Mouse (Mus musculus) midbrain, embryonic 13.5 days (tissue): ENCODE data around the gene Tmcc3. TPM values are rescaled to one million over a fixed set of nuclear protein-coding genes. Genes with fewer than 3 reads are reported as not detected.

ENCODE experiments used
- ATAC-seq: fragments of 200-750 bp; cut with Nextera tagmentation; 2 replicates; pipeline ENCODE4 v1.8.0; 2017; ENCODE audit warnings: mild to moderate bottlenecking, moderate TSS enrichment, moderate library complexity
- H3K27ac ChIP-seq: fragments of 300-500 bp; sonication (generic); 2 replicates; pipeline ENCODE4 v1.5.1; 2015; ENCODE audit warnings: inconsistent platforms, mild to moderate bottlenecking, moderate library complexity
- H3K27me3 ChIP-seq: fragments of 300-500 bp; sonication (generic); 2 replicates; pipeline ENCODE4 v1.6.1; 2015; ENCODE audit warnings: mild to moderate bottlenecking, inconsistent platforms
- H3K36me3 ChIP-seq: fragments of 300-500 bp; sonication (generic); 2 replicates; pipeline ENCODE4 v1.6.1; 2015; ENCODE audit warnings: mild to moderate bottlenecking, inconsistent platforms
- H3K4me1 ChIP-seq: fragments of 300-500 bp; sonication (generic); replicated peaks from 2 replicates; pipeline ENCODE4 v1.6.1; 2015; ENCODE audit warnings: inconsistent platforms
- H3K4me2 ChIP-seq: fragments of 300-500 bp; sonication (generic); replicated peaks from 2 replicates; pipeline ENCODE4 v1.6.1; 2015; ENCODE audit warnings: moderate library complexity, mild to moderate bottlenecking, inconsistent platforms
- H3K4me3 ChIP-seq: fragments of 300-500 bp; sonication (generic); replicated peaks from 2 replicates; pipeline ENCODE4 v1.5.1; 2015; ENCODE audit warnings: mild to moderate bottlenecking, inconsistent platforms
- H3K9ac ChIP-seq: fragments of 300-500 bp; sonication (generic); replicated peaks from 2 replicates; pipeline ENCODE4 v1.6.1; 2015; ENCODE audit warnings: mild to moderate bottlenecking, inconsistent platforms
- H3K9me3 ChIP-seq: fragments of 300-500 bp; sonication (generic); 2 replicates; pipeline ENCODE4 v1.6.1; 2016; ENCODE audit warnings: mild to moderate bottlenecking, inconsistent platforms
- WGBS: fragments of 180-500 bp; shearing (Covaris S2); methylation state at CpG from one replicate; pipeline ENCODE4 v1.1.7; 2015; 5-methylcytosine and 5-hydroxymethylcytosine counted together
- polyA plus RNA-seq: library from polyadenylated mRNA; unstranded; fragments of >200 nt; fragmentation: Nextera tagmentation; extraction: Ambion mirVana; gene quantifications from 2 replicates; pipeline ENCODE4 v1.2.1, GENCODE M21; 2015

Gene Tmcc3
- polyA plus RNA-seq, 1 experiment from 2014 or later, result 6.6 TPM

DNA sequence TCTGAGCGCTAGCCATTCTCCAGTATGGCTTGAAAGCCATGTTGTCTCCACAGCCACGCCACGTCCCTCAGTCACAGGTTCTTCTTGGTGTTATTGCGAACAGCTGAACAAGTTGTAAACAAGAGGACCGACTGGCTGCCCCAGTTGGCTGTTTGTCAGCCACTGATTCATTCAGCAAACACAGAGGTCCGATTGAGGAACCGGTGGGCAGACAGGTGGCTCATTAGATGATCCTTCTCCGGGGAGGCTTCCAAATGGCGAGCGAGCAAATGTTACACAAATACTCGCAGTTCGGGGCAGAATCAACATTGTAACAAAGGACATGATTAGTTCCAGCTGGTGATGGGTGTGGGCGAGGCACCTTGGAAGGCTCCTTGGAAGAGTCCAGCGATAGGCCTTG, 256.2 kb downstream of the Tmcc3 start:
- no peak overlapping the region for H3K4me3 ChIP-seq
- no peak overlapping the region for H3K4me2 ChIP-seq
- ATAC-seq, result no peak
- peaks cover 15% of the 10 kb centered on the region for H3K4me1 ChIP-seq
- no peaks in the 10 kb centered on the region for H3K36me3 ChIP-seq
- 86% methylated on average over 14 of the region's 14 CpGs for WGBS
- H3K27me3 ChIP-seq, result no peaks in the 10 kb centered on the region
- H3K9ac ChIP-seq, result no peak overlapping the region
- no peaks in the 10 kb centered on the region for H3K9me3 ChIP-seq
- H3K27ac ChIP-seq, result no peak overlapping the region

DNA sequence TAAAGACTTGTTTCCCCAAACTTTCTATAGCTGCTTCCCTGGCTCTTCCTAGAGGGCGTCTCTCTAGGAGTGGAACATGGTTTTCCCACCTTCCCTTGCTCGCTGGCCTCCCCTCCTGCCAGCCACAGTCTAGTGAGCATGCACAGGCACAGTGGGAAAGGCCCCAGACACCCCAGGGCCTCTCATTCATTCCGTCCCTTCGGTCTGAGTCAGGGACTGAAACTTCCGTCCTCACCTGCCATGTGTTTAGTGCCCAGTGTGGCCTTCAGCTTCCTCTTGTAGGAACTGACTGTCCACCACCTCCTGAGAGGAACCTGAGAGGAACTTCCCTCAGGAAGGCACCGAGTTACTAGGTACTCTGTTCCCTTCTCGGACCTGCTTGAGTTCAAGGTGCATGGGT, 257.1 kb downstream of the Tmcc3 start:
- 83% methylated on average over 7 of the region's 7 CpGs for WGBS

DNA sequence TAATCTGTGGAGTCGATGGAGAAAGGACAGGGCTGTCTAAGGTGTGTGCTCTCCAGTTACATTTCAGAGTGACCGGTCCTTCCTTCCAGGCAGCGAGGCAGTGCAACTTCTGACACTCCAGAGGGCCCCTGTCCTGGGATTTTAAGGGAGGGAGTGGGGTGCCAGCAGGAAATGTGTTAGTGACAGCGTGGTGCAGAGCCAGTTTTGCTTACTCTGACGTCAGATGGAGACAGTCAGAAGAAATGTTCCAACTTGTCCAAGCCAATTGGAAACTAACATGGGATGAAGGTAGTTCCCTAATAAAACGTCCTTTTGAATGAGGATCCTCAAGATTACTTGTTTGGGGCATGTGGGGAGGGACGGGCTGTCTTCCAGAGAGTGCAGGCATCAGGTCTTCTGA, 258.0 kb downstream of the Tmcc3 start:
- ATAC-seq, result no peak
- WGBS, result 79% methylated on average over 7 of the region's 7 CpGs
- no peaks in the 10 kb centered on the region for H3K9me3 ChIP-seq

More for the DNA sequence above, 257.1 kb downstream of the Tmcc3 start:
- Histone ChIP-seq H3K27ac (no peak overlapping the region), H3K9ac (no peak overlapping the region), H3K9me3 (no peaks in the 10 kb centered on the region), H3K4me3 (no peak overlapping the region), H3K4me1 (peaks cover 15% of the 10 kb centered on the region), H3K4me2 (no peak overlapping the region), H3K27me3 (no peaks in the 10 kb centered on the region), H3K36me3 (no peaks in the 10 kb centered on the region)
- no peak for ATAC-seq

DNA sequence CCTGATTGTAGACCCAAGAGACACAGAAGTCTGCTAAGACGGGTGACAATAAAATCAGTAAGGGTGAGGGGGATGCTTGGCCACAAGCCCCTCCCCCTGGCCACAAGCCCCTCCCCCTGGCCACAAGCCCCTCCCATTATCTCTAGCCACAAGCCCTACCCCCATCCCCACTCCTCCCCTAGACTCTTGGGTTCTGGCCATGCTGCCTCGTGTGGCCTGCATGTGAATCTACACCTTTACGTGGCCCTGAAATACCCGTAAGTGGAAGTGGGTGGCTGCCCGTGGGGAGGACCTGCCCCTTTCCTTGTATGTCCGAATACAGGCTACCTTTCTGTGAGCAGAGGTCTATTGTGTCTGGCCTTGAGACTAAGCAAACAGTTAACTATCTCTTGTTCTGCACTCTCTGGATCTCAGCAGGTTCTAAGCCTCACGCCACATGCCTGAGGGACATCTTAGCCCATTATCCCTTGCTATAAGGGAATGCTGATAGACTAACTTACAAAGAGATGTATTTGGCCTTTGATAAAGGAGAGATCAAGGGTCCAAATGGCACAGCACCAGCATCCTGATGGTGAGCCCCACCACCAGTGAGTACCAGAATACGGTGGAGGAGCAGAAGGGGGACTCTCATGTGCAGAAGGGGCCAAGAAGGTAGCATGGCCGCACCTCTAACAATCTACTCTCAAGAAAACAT, 260.3 kb downstream of the Tmcc3 start:
- Histone ChIP-seq H3K36me3 (no peaks in the 10 kb centered on the region), H3K4me2 (no peak overlapping the region), H3K9me3 (no peaks in the 10 kb centered on the region), H3K9ac (no peak overlapping the region), H3K27me3 (no peaks in the 10 kb centered on the region), H3K27ac (no peak overlapping the region), H3K4me3 (no peak overlapping the region), H3K4me1 (0 out of 2 replicates have a peak, but pooled peaks cover 5% of the 10 kb centered on the region)
- no peak for ATAC-seq
- 86% methylated on average over 9 of the region's 9 CpGs for WGBS

More for the DNA sequence above, 258.0 kb downstream of the Tmcc3 start:
- H3K4me1 ChIP-seq, result peaks cover 16% of the 10 kb centered on the region
- no peak overlapping the region for H3K4me2 ChIP-seq
- no peak overlapping the region for H3K4me3 ChIP-seq
- H3K36me3 ChIP-seq, result no peaks in the 10 kb centered on the region
- H3K27me3 ChIP-seq, result no peaks in the 10 kb centered on the region
- no peak overlapping the region for H3K9ac ChIP-seq
- H3K27ac ChIP-seq, result no peak overlapping the region

DNA sequence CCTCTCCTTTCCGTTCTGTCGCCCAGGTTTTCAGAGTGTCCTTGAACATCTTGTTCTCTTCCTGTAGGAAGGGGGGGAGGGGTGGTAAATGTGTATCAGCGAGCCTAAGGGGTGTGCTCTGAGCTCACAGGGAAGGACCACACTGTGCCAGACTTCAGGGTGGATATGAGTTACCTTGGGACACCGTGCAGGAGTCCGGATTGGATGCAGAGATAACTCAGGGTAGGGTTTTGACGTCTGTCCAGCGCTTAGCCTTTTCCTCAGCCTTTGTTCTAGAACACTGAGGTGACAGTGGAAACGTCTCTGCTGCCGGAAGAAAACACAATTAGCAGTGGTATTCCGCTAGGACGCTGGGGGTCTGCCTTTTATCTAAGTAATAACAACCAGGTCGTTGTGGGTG, 261.0 kb downstream of the Tmcc3 start:
- H3K27ac ChIP-seq, result no peak overlapping the region
- H3K4me1 ChIP-seq, result 0 out of 2 replicates have a peak, but pooled peaks cover 5% of the 10 kb centered on the region
- no peak overlapping the region for H3K4me3 ChIP-seq
- 61% methylated on average over 12 of the region's 12 CpGs for WGBS
- H3K9me3 ChIP-seq, result no peaks in the 10 kb centered on the region
- no peak overlapping the region for H3K4me2 ChIP-seq
- no peaks in the 10 kb centered on the region for H3K36me3 ChIP-seq
- no peaks in the 10 kb centered on the region for H3K27me3 ChIP-seq
- no peak for ATAC-seq
- H3K9ac ChIP-seq, result no peak overlapping the region

DNA sequence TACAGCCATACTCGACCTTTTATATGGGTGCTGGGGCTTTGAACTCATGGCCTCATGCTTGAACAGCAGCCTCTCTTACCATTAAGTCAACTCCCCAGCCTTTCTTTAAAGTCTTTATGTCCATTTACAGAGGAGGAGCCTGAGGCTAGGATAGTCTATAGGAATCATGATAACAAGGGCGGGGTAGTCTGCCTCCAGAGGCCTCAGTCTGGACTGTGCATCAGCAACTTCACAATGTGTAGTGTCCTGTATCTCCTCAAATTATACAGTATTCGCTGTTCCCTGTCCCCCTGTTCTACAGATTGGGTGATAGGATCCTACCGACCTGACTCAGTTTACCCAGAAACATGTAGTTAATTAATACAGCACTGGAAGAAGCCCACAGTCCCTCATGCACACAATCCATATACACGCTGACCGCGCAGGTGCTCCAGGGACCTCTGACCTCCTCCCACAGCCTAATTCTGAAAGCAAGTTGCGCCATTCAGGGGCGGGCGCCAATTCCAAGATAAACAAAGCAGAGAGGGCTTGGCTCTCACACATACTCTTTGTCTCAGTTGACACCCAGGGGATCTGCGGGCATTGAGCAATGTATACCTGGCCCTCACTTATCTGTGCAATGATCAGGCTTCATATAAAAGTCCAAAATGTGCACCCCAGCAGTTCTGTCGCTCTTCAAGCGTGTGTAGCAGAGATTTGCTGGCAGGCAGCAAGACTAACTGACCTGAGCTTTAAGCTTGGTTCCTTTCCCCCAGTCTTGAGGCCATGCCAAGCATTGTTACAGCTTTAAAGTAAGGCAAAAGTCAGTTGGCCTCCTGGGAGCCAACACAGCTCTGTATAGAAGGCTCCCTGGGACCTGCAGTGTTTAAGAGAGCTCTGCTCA, 262.9 kb downstream of the Tmcc3 start:
- no peak overlapping the region for H3K27ac ChIP-seq
- 0 out of 2 replicates have a peak, but pooled peaks cover 5% of the 10 kb centered on the region for H3K4me1 ChIP-seq
- no peaks in the 10 kb centered on the region for H3K27me3 ChIP-seq
- WGBS, result 90% methylated on average over 13 of the region's 13 CpGs
- ATAC-seq, result 0 out of 2 replicates have a peak, but pooled peaks have one; percentile 34
- H3K4me3 ChIP-seq, result no peak overlapping the region
- no peaks in the 10 kb centered on the region for H3K36me3 ChIP-seq
- H3K9ac ChIP-seq, result no peak overlapping the region
- no peak overlapping the region for H3K4me2 ChIP-seq
- no peaks in the 10 kb centered on the region for H3K9me3 ChIP-seq

DNA sequence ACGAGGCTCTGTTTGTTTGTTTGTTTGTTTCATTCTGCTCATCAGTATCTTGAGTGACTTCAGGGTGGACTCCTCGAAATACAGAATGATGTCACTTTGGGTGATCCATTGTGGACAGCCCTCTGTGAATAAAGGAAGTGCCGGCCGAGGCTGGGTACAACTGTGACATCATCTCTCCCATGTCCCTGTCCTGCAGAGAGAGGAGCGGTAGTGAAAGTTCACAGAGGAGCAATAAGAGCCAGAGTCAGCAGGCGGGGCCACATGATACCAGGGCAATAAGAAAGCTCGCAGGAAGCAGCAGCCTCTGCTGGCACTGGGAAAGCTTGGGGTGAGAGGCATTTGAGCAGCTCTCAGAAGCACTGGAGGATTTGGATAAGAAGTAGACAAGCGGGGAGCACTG, 264.2 kb downstream of the Tmcc3 start:
- WGBS, result 71% methylated on average over 8 of the region's 8 CpGs
- no peak overlapping the region for H3K27ac ChIP-seq

DNA sequence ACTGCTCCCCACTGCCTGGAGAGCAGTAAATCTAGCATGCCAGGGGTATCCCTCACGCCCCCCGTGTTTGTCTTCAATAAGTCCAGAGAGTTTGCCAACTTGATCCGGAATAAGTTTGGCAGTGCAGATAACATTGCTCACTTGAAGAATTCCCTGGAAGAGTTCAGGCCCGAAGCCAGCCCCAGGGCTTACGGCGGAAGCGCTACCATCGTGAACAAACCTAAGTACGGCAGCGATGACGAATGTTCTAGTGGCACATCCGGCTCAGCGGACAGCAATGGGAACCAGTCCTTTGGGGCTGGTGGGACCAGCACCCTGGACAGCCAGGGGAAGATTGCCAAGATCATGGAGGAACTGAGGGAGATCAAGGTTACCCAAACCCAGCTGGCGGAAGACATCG, 267.1 kb downstream of the Tmcc3 start:
- 95% methylated on average over 15 of the region's 15 CpGs for WGBS
- H3K9ac ChIP-seq, result no peak overlapping the region
- H3K4me3 ChIP-seq, result no peak overlapping the region
- H3K27me3 ChIP-seq, result no peaks in the 10 kb centered on the region
- ATAC-seq, result no peak
- H3K36me3 ChIP-seq, result no peaks in the 10 kb centered on the region
- H3K27ac ChIP-seq, result no peak overlapping the region
- H3K4me2 ChIP-seq, result no peak overlapping the region
- peaks cover 12% of the 10 kb centered on the region for H3K4me1 ChIP-seq
- H3K9me3 ChIP-seq, result no peaks in the 10 kb centered on the region

More for the DNA sequence above, 264.2 kb downstream of the Tmcc3 start:
- Histone ChIP-seq H3K9ac (no peak overlapping the region), H3K9me3 (no peaks in the 10 kb centered on the region), H3K4me2 (no peak overlapping the region), H3K4me1 (0 out of 2 replicates have a peak, but pooled peaks cover 5% of the 10 kb centered on the region), H3K4me3 (no peak overlapping the region), H3K27me3 (no peaks in the 10 kb centered on the region), H3K36me3 (no peaks in the 10 kb centered on the region)
- ATAC-seq, result no peak

DNA sequence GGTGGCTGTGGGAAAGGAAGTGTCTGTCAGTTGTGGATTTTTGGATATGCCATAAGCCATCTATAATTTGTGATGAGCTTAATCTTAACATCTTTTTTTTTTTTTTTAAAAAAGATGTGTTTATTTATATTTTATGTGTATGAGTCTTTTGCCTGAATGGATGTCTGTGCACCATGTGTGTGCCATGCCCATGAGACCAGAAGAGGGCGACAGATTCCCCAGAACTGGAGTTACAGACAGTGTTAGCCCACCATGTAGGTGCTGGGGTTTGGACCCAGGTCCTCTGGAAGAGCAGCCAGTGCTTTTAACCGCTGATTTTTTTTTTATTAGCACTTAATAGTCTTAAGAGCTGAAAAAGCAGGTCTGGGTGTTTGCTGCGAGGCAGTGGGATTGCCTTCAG, 269.6 kb downstream of the Tmcc3 start:
- H3K4me1 ChIP-seq, result peaks cover 31% of the 10 kb centered on the region
- no peak overlapping the region for H3K4me2 ChIP-seq
- no peaks in the 10 kb centered on the region for H3K36me3 ChIP-seq
- H3K27me3 ChIP-seq, result no peaks in the 10 kb centered on the region
- no peak for ATAC-seq
- H3K27ac ChIP-seq, result no peak overlapping the region
- H3K4me3 ChIP-seq, result no peak overlapping the region
- no peaks in the 10 kb centered on the region for H3K9me3 ChIP-seq
- 91% methylated on average over 3 of the region's 3 CpGs for WGBS
- no peak overlapping the region for H3K9ac ChIP-seq

DNA sequence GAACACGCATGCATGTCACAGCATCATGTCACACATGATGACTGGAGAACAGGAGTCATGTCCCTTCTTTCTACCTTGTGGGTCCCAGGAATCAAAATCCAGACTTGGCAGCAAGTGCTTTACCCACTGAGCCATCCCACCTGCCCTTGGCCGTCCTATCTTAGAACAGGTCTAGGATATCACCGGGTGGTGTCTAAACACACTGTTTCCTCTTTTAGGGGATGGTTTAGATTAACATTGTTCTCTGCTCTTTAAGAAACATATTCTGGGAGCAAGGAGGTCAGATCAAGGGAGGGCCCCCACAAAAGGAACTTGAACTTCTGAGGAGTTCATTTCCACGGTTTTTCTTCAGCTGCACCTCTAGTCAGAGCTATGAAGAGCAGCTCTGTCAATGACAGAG, 272.0 kb downstream of the Tmcc3 start:
- no peak overlapping the region for H3K4me3 ChIP-seq
- H3K27ac ChIP-seq, result peak overlapping the region; percentile 21; the same call in 1 of the 2 replicates
- WGBS, result 65% methylated on average over 4 of the region's 4 CpGs
- no peak overlapping the region for H3K4me2 ChIP-seq
- no peak overlapping the region for H3K9ac ChIP-seq
- H3K36me3 ChIP-seq, result no peaks in the 10 kb centered on the region
- no peaks in the 10 kb centered on the region for H3K9me3 ChIP-seq
- H3K27me3 ChIP-seq, result peaks cover 6% of the 10 kb centered on the region; the same call in 1 of the 2 replicates
- ATAC-seq, result no peak
- peaks cover 36% of the 10 kb centered on the region for H3K4me1 ChIP-seq

DNA sequence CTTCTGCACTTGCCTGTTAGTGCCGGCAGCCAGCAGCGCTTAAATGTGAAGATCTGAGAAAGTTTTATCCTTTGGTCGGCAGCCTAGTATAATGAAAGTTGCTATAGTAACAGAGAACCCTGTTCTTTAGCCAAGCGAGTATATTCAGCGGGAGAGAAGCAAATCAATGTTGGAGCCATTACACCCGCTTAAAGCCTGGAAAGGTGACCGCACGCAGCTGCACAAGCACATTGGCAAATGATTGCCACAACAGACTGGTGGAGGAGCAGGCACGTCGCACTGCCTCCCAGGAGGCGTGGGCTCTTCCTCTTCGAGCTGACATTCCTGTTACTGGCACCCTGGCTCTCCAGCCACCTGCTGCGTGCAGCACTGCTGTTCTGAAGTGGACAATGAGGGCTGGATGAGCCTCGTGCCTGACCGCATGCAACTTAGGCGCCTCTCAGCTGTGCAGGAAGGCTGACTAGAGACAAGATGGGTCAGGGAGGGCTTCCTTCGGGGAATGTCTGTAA, 273.2 kb downstream of the Tmcc3 start:
- Histone ChIP-seq H3K27ac (peak overlapping the region; percentile 77), H3K4me1 (peaks cover 36% of the 10 kb centered on the region), H3K4me3 (peak overlapping the region; percentile 5; the same call in 1 of the 2 replicates), H3K27me3 (peaks cover 6% of the 10 kb centered on the region; the same call in 1 of the 2 replicates), H3K9me3 (no peaks in the 10 kb centered on the region), H3K9ac (peak overlapping the region; percentile 51; the same call in 1 of the 2 replicates), H3K36me3 (no peaks in the 10 kb centered on the region), H3K4me2 (peak overlapping the region; percentile 41)
- peak; percentile 78 for ATAC-seq
- WGBS, result 7% methylated on average over 17 of the region's 17 CpGs

DNA sequence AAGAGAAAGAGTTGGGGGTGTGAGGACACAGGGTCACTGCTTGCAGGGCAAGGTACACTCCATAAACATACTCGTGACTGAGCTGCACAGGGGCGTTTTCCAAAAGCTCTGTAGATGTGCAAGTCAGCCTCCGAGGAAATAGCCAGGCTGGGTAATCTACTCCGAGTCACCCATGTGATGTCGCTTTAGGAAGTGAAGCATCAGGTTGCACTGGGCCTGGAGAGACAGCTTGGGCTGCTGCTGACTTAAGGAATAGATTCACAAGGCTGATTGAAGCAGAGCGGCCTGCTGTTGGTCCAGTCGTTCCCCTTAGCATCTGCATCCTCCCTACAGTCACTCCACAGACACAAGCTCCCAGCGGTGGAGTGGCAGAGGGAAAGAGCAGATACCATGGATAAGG, 274.1 kb downstream of the Tmcc3 start:
- peaks cover 36% of the 10 kb centered on the region for H3K4me1 ChIP-seq
- ATAC-seq, result no peak
- 71% methylated on average over 8 of the region's 8 CpGs for WGBS
- H3K9me3 ChIP-seq, result no peaks in the 10 kb centered on the region
- H3K27ac ChIP-seq, result peak overlapping the region; percentile 77; the same call in 1 of the 2 replicates
- no peak overlapping the region for H3K4me2 ChIP-seq
- H3K36me3 ChIP-seq, result no peaks in the 10 kb centered on the region
- peaks cover 6% of the 10 kb centered on the region; the same call in 1 of the 2 replicates for H3K27me3 ChIP-seq
- H3K9ac ChIP-seq, result no peak overlapping the region
- no peak overlapping the region for H3K4me3 ChIP-seq
